Mouse (Mus musculus) 3T3-L1 (cell line): ENCODE measurements around the gene Ror2.

ENCODE experiments used
- DNase-seq: peaks from one replicate; pipeline ENCODE4 v3.0.0-alpha.2; 2015; ENCODE audit warnings: low read depth, low spot score

Ror2 gene

GRCm38 (mm10) chr13:53069076-53069690, 216.7 kb downstream of the Ror2 start:
- DNase-seq, result no peak

DNA sequence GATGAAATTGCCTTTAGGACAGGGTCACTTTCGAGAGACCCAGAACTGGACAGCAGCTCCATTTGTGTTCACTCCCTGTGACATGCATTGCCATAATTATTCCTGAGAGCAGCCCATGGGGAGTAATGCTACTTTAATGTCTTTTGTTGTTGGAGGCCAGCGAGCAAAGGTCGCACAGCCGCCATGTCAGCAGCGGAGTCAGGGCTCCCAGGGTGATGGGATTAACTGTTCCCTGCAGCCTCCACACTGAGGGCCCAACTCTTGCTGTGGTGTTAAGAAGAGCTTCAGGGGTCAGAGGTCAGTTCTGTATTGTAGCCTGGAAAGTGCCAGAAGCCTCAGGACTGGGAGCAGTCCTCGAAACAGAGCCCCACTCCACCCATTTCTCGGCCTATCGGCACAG, 217.5 kb downstream of the Ror2 start:
- no peak for DNase-seq

DNA sequence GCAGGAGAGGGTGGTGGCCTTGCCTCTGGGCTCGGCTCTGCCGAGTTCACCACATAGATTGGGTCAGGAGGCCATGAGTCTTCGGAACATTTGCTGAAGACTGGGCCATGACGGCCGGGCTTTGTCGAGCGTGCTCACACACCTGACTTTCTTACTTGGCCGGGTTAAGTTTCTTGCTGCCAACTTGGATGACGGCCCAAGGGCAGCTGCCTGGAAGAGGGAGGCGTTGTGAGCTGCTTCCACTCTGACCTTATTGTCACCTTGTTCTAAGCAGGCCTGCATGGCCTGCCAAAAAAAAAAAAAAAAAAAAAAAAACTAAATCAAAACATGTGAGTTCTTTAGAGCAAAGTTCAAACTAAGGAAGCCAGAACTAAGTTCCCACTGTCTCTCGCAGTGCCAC, 218.0 kb downstream of the Ror2 start:
- DNase-seq, result no peak

GRCm38 (mm10) chr13:53065122-53065521, 220.8 kb downstream of the Ror2 start:
- DNase-seq, result no peak

- no peak for DNase-seq
Measured at GRCm38 (mm10) chr13:53064681-53065080, 221.2 kb downstream of the Ror2 start.
